Mouse (Mus musculus) kidney, embryonic 14.5 days (tissue): ENCODE measurements at regions not wholly inside any gene's neighbourhood (a gene's known extent, or its start where the extent isn't known, plus 50 kb on each side); places are given as distances from the start of the nearest gene placed in this dataset.
"Not testable (repeated sequence)": the region's sequence is repeated elsewhere in the genome, so short reads cannot be mapped to it uniquely, and the experiment has no call there.

ENCODE experiments used
- ATAC-seq: fragments of 200-750 bp; cut with Nextera tagmentation; 2 replicates; pipeline ENCODE4 v1.8.0; 2017; ENCODE audit warnings: moderate number of reproducible peaks, mild to moderate bottlenecking, moderate TSS enrichment, moderate library complexity; ENCODE audit not compliant: low FRiP score, low TSS enrichment
- H3K27ac ChIP-seq: fragments of 300-500 bp; sonication (generic); 2 replicates; pipeline ENCODE4 v1.5.1; 2014; ENCODE audit warnings: low read depth, mild to moderate bottlenecking, low read length, moderate library complexity, mixed read lengths
- H3K27me3 ChIP-seq: fragments of 300-500 bp; sonication (generic); 2 replicates; pipeline ENCODE4 v1.6.1; 2014; ENCODE audit warnings: mild to moderate bottlenecking, low read length; ENCODE audit not compliant: control insufficient read depth, insufficient read depth
- H3K36me3 ChIP-seq: fragments of 300-500 bp; sonication (generic); 2 replicates; pipeline ENCODE4 v1.6.1; 2014; ENCODE audit warnings: low read length, mixed read lengths; ENCODE audit not compliant: control insufficient read depth, insufficient read depth
- H3K4me1 ChIP-seq: fragments of 300-500 bp; sonication (generic); 2 replicates; pipeline ENCODE4 v1.6.1; 2014; ENCODE audit warnings: low read length, mixed read lengths; ENCODE audit not compliant: control insufficient read depth, insufficient read depth
- H3K4me2 ChIP-seq: fragments of 300-500 bp; sonication (generic); replicated peaks from 2 replicates; pipeline ENCODE4 v1.6.1; 2014; ENCODE audit warnings: low read depth, mild to moderate bottlenecking, low read length
- H3K4me3 ChIP-seq: fragments of 300-500 bp; sonication (generic); 2 replicates; pipeline ENCODE4 v1.5.1; 2014; ENCODE audit warnings: mild to moderate bottlenecking, low read length
- H3K9ac ChIP-seq: fragments of 300-500 bp; sonication (generic); 2 replicates; pipeline ENCODE4 v1.6.1; 2014; ENCODE audit warnings: low read depth, mild to moderate bottlenecking, low read length, moderate library complexity
- H3K9me3 ChIP-seq: fragments of 300-500 bp; sonication (generic); 2 replicates; pipeline ENCODE4 v1.6.1; 2016; ENCODE audit warnings: low read length; ENCODE audit not compliant: control insufficient read depth
- WGBS: fragments of 180-500 bp; shearing (Covaris S2); extraction: QIAGEN DNeasy Blood & Tissue Kit; methylation state at CpG from one replicate; pipeline ENCODE4 v1.1.7; 2014; 5-methylcytosine and 5-hydroxymethylcytosine counted together

DNA sequence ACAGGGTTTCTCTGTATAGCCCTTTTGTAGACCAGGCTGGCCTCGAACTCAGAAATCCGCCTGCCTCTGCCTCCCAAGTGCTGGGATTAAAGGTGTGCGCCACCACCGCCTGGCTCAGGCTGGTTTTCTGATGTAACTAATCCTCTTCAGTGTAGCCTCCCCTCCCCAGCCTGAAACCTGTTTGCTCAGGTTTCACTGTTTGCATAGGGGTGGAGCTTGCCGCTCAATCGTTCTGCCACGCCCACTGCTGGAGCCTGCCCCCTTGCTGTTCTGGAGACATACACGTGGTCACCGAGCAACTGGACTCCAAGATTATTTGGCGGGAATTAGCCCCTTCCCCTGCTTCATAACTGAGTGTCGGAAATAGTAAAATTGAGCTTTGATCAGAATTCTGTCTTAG, 110.6 kb upstream of the Map3k1 start:
- peaks cover 21% of the 10 kb centered on the region; the same call in 1 of the 2 replicates for H3K9me3 ChIP-seq
- 76% methylated on average over 11 of the region's 11 CpGs for WGBS
- not testable (repeated sequence) for H3K27me3 ChIP-seq, H3K4me2 ChIP-seq, H3K9ac ChIP-seq, H3K4me3 ChIP-seq, H3K27ac ChIP-seq, H3K36me3 ChIP-seq, ATAC-seq, H3K4me1 ChIP-seq

- no peak for ATAC-seq
- Histone ChIP-seq H3K4me1 (no peaks in the 10 kb centered on the region), H3K27ac (no peak overlapping the region), H3K4me2 (no peak overlapping the region), H3K4me3 (no peak overlapping the region), H3K9ac (no peak overlapping the region), H3K9me3 (peaks cover 21% of the 10 kb centered on the region; the same call in 1 of the 2 replicates), H3K36me3 (no peaks in the 10 kb centered on the region), H3K27me3 (no peaks in the 10 kb centered on the region)
- 85% methylated on average over 2 of the region's 2 CpGs for WGBS
Observed at GRCm38 (mm10) chr13:111920534-111920933, 111.7 kb upstream of the Map3k1 start.

- peaks cover 21% of the 10 kb centered on the region; the same call in 1 of the 2 replicates for H3K9me3 ChIP-seq
- H3K27ac ChIP-seq: no peak overlapping the region
- no peak overlapping the region for H3K4me2 ChIP-seq
- no peak overlapping the region for H3K9ac ChIP-seq
- no peak overlapping the region for H3K4me3 ChIP-seq
- no peak for ATAC-seq
- no peaks in the 10 kb centered on the region for H3K36me3 ChIP-seq
- no peaks in the 10 kb centered on the region for H3K27me3 ChIP-seq
- 89% methylated on average over 5 of the region's 5 CpGs for WGBS
- H3K4me1 ChIP-seq: no peaks in the 10 kb centered on the region
Observed at GRCm38 (mm10) chr13:111921142-111922035, 112.6 kb upstream of the Map3k1 start.

- no peaks in the 10 kb centered on the region; the same call in 1 of the 2 replicates for H3K4me1 ChIP-seq
- no peaks in the 10 kb centered on the region for H3K36me3 ChIP-seq
- no peak for ATAC-seq
- no peak overlapping the region for H3K9ac ChIP-seq
- no peak overlapping the region for H3K4me3 ChIP-seq
- H3K27me3 ChIP-seq: no peaks in the 10 kb centered on the region
- WGBS: 97% methylated on average over 7 of the region's 7 CpGs
- peaks cover 17% of the 10 kb centered on the region; the same call in 1 of the 2 replicates for H3K9me3 ChIP-seq
- H3K27ac ChIP-seq: no peak overlapping the region
- H3K4me2 ChIP-seq: no peak overlapping the region
Observed at GRCm38 (mm10) chr13:111925349-111925748, 116.6 kb upstream of the Map3k1 start.

DNA sequence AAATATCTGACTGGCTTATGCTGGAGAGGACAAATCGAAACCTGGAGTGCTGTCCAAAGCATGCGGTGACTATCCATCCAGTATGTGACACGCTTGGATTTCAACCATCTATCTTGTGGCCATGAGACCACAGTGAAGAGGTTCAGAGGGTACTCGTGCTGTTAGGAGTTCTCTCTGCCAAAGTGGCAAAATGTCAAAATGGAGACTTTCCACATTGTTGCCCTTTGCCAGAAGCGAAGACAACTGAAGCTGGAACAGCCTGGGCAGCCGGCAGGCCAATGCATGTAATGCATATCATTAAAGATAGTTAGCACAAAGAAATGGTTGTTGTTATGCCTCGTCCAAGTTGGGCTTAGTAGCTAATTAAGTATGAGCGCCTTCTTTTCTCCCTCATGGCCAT, 118.0 kb upstream of the Map3k1 start:
- Histone ChIP-seq H3K9ac (no peak overlapping the region), H3K36me3 (no peaks in the 10 kb centered on the region), H3K4me1 (no peaks in the 10 kb centered on the region; the same call in 1 of the 2 replicates), H3K4me3 (no peak overlapping the region), H3K27me3 (no peaks in the 10 kb centered on the region), H3K27ac (no peak overlapping the region), H3K9me3 (peaks cover 11% of the 10 kb centered on the region; the same call in 1 of the 2 replicates), H3K4me2 (no peak overlapping the region)
- no peak for ATAC-seq
- 79% methylated on average over 8 of the region's 8 CpGs for WGBS

GRCm38 (mm10) chr13:111927489-111927888, 118.7 kb upstream of the Map3k1 start:
- no peak overlapping the region for H3K9ac ChIP-seq
- no peak overlapping the region for H3K27ac ChIP-seq
- H3K4me2 ChIP-seq: no peak overlapping the region
- H3K36me3 ChIP-seq: no peaks in the 10 kb centered on the region
- no peak for ATAC-seq
- 34% methylated on average over 3 of the region's 3 CpGs for WGBS
- H3K9me3 ChIP-seq: peaks cover 5% of the 10 kb centered on the region; the same call in 1 of the 2 replicates
- H3K4me3 ChIP-seq: no peak overlapping the region
- H3K27me3 ChIP-seq: no peaks in the 10 kb centered on the region
- no peaks in the 10 kb centered on the region; the same call in 1 of the 2 replicates for H3K4me1 ChIP-seq

DNA sequence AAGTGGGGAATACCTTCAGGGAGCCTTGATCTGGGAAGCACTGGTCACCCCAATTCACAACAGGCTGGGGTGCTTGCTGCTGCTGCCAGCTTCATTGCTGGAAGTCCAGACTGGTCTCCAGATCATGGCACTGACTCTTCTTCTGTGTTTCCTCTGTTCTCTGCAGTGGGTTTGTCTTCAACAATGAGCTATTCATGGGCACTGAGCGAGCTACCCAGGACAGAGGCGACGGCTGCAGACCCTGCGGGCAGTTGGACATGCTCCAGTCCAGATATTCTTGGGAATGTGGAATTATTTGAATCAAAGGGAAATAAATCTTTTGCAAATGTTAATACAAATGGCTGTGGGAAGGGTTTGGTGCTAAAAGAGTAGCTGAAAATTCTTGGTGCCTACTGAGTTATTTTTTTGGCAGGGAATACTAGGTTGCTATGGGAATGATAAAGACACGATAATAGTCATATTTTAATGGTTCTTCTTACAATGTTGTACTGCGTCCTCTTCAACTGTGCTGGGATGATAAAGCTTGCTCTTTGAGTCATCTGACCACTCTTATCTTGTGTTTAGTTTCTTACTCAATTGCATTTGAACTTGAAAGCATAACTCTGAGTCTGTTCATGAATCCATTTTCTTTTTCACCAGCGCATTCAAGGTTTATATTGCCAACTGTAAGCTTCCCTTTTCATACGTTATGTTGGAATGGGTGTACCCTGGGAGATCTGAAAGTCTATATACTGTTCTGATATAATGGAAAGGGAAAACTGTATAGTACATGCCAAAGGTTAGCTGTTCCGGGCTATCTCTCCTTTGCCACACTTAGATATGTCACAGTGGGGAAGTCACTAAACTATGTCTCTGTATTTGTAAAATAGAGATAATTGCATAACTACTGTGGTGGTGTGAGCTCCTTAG, 120.1 kb upstream of the Map3k1 start:
- no peak overlapping the region for H3K9ac ChIP-seq
- H3K36me3 ChIP-seq: no peaks in the 10 kb centered on the region
- no peak overlapping the region for H3K4me2 ChIP-seq
- H3K4me3 ChIP-seq: no peak overlapping the region
- ATAC-seq: no peak
- H3K9me3 ChIP-seq: no peaks in the 10 kb centered on the region
- no peak overlapping the region for H3K27ac ChIP-seq
- H3K4me1 ChIP-seq: no peaks in the 10 kb centered on the region; the same call in 1 of the 2 replicates
- no peaks in the 10 kb centered on the region for H3K27me3 ChIP-seq
- WGBS: 86% methylated on average over 9 of the region's 9 CpGs

- no peak overlapping the region for H3K4me2 ChIP-seq
- no peaks in the 10 kb centered on the region for H3K9me3 ChIP-seq
- H3K27me3 ChIP-seq: no peaks in the 10 kb centered on the region
- no peaks in the 10 kb centered on the region; the same call in 1 of the 2 replicates for H3K4me1 ChIP-seq
- 59% methylated on average over 1 of the region's 1 CpGs for WGBS
- no peak overlapping the region for H3K9ac ChIP-seq
- no peak overlapping the region for H3K27ac ChIP-seq
- H3K36me3 ChIP-seq: no peaks in the 10 kb centered on the region
- no peak overlapping the region for H3K4me3 ChIP-seq
- no peak for ATAC-seq
Observed at GRCm38 (mm10) chr13:111929908-111930307, 121.1 kb upstream of the Map3k1 start.
